Mouse (Mus musculus) liver, postnatal 0 days (tissue): Measurements from ENCODE around the gene Susd1. TPM values are rescaled to one million over a fixed set of nuclear protein-coding genes. Genes with fewer than 3 reads are reported as not detected.

Experiments
- ATAC-seq: fragments of 200-750 bp; cut with Nextera tagmentation; 2 replicates; pipeline ENCODE4 v1.8.0; 2017; ENCODE audit warnings: mild to moderate bottlenecking, moderate library complexity
- DNase-seq: peaks from one replicate; pipeline ENCODE4 v3.0.0-alpha.2; 2016
- H3K27ac ChIP-seq: fragments of 300-500 bp; sonication (generic); 2 replicates; pipeline ENCODE4 v1.5.1; 2014; ENCODE audit warnings: antibody characterized with exemption, moderate library complexity, mild to moderate bottlenecking, low read depth
- H3K27me3 ChIP-seq: fragments of 300-500 bp; sonication (generic); 2 replicates; pipeline ENCODE4 v1.6.1; 2014; ENCODE audit warnings: low read length, control low read depth, mixed read lengths; ENCODE audit not compliant: insufficient read depth
- H3K36me3 ChIP-seq: fragments of 300-500 bp; sonication (generic); replicated peaks from 2 replicates; pipeline ENCODE4 v1.6.1; 2014; ENCODE audit warnings: mild to moderate bottlenecking, control low read depth, low read length, moderate library complexity, mixed read lengths; ENCODE audit not compliant: insufficient read depth
- H3K4me1 ChIP-seq: fragments of 300-500 bp; sonication (generic); 2 replicates; pipeline ENCODE4 v1.6.1; 2014; ENCODE audit warnings: antibody characterized with exemption, mild to moderate bottlenecking, control low read depth; ENCODE audit not compliant: insufficient read depth
- H3K4me2 ChIP-seq: fragments of 300-500 bp; sonication (generic); 2 replicates; pipeline ENCODE4 v1.6.1; 2014; ENCODE audit warnings: low read depth, mild to moderate bottlenecking, low read length, moderate library complexity, mixed read lengths
- H3K4me3 ChIP-seq: fragments of 300-500 bp; sonication (generic); 2 replicates; pipeline ENCODE4 v1.5.1; 2014; ENCODE audit warnings: low read depth, low read length
- H3K9ac ChIP-seq: fragments of 300-500 bp; sonication (generic); replicated peaks from 2 replicates; pipeline ENCODE4 v1.6.1; 2014; ENCODE audit warnings: mild to moderate bottlenecking, moderate library complexity
- H3K9me3 ChIP-seq: fragments of 300-500 bp; sonication (generic); 2 replicates; pipeline ENCODE4 v1.6.1; 2016; ENCODE audit warnings: mild to moderate bottlenecking, control low read depth, low read length, mixed read lengths
- CTCF ChIP-seq: sonication (generic); IDR thresholded peaks from 2 replicates; pipeline ENCODE4 v1.5.1; 2016; ENCODE audit warnings: antibody characterized with exemption, low read depth
- EP300 ChIP-seq: IDR thresholded peaks from 2 replicates; pipeline ENCODE4 v1.6.1; 2016; ENCODE audit warnings: antibody characterized with exemption, low read depth, mild to moderate bottlenecking
- WGBS: fragments of 180-500 bp; shearing (Covaris S2); extraction: QIAGEN DNeasy Blood & Tissue Kit; methylation state at CpG from one replicate; pipeline ENCODE4 v1.1.7; 2014; ENCODE audit not compliant: insufficient replicate concordance; 5-methylcytosine and 5-hydroxymethylcytosine counted together
- polyA plus RNA-seq: library from polyadenylated mRNA; unstranded; fragments of >200 nt; fragmentation: Nextera tagmentation; extraction: Ambion mirVana; gene quantifications from 2 replicates; pipeline ENCODE4 v1.2.1, GENCODE M21; 2015

Susd1 gene
- polyA plus RNA-seq, 1 experiment from 2014 or later, result 7.2 TPM

GRCm38 (mm10) chr4:59321181-59322008 lies 117.0 kb downstream of the Susd1 start:
- H3K9ac ChIP-seq, result no peak overlapping the region
- H3K27ac ChIP-seq, result peak overlapping the region; percentile 16; the same call in 1 of the 2 replicates
- H3K4me1 ChIP-seq, result peaks cover 33% of the 10 kb centered on the region
- H3K9me3 ChIP-seq, result no peaks in the 10 kb centered on the region
- no peak overlapping the region for H3K4me3 ChIP-seq
- no peak for DNase-seq
- ATAC-seq, result no peak
- 89% methylated on average over 12 of the region's 12 CpGs for WGBS
- TF ChIP-seq EP300 (no peak), CTCF (no peak)
- H3K27me3 ChIP-seq, result no peaks in the 10 kb centered on the region
- no peak overlapping the region for H3K4me2 ChIP-seq
- H3K36me3 ChIP-seq, result 0 out of 2 replicates have a peak, but pooled peaks cover 3% of the 10 kb centered on the region

GRCm38 (mm10) chr4:59319136-59319941 lies 119.1 kb downstream of the Susd1 start:
- H3K36me3 ChIP-seq, result peaks cover 10% of the 10 kb centered on the region
- H3K4me1 ChIP-seq, result peaks cover 27% of the 10 kb centered on the region
- 53% methylated on average over 9 of the region's 9 CpGs for WGBS
- no peak for TF ChIP-seq EP300
- no peak for TF ChIP-seq CTCF
- no peaks in the 10 kb centered on the region for H3K27me3 ChIP-seq
- ATAC-seq (peak; percentile 14; the same call in 1 of the 2 replicates), DNase-seq (no peak)
- no peak overlapping the region for H3K9ac ChIP-seq
- no peak overlapping the region for H3K4me3 ChIP-seq
- H3K4me2 ChIP-seq, result no peak overlapping the region
- peak overlapping the region; percentile 88 for H3K27ac ChIP-seq
- no peaks in the 10 kb centered on the region for H3K9me3 ChIP-seq

GRCm38 (mm10) chr4:59318602-59319001 lies 119.8 kb downstream of the Susd1 start:
- WGBS, result 64% methylated on average over 6 of the region's 6 CpGs
- peak; percentile 82 for ATAC-seq
- H3K9me3 ChIP-seq, result no peaks in the 10 kb centered on the region

GRCm38 (mm10) chr4:59315553-59316405 lies 122.7 kb downstream of the Susd1 start:
- no peak for DNase-seq
- Histone ChIP-seq H3K27me3 (no peaks in the 10 kb centered on the region), H3K9ac (no peak overlapping the region), H3K4me3 (no peak overlapping the region), H3K27ac (no peak overlapping the region), H3K36me3 (peaks cover 12% of the 10 kb centered on the region), H3K4me2 (no peak overlapping the region), H3K9me3 (no peaks in the 10 kb centered on the region), H3K4me1 (peaks cover 14% of the 10 kb centered on the region)
- TF ChIP-seq CTCF, result no peak
- TF ChIP-seq EP300, result no peak
- WGBS, result 79% methylated on average over 15 of the region's 15 CpGs
- no peak for ATAC-seq

More at GRCm38 (mm10) chr4:59318602-59319001, 119.8 kb downstream of the Susd1 start:
- Histone ChIP-seq H3K36me3 (peaks cover 11% of the 10 kb centered on the region), H3K4me3 (no peak overlapping the region), H3K4me1 (peaks cover 22% of the 10 kb centered on the region), H3K4me2 (no peak overlapping the region), H3K27ac (peak overlapping the region; percentile 88), H3K27me3 (no peaks in the 10 kb centered on the region), H3K9ac (no peak overlapping the region)
- TF ChIP-seq EP300 (peak; percentile 34; the same call in 1 of the 2 replicates), CTCF (no peak)
- peak; percentile 37 for DNase-seq

GRCm38 (mm10) chr4:59314939-59315552 lies 123.4 kb downstream of the Susd1 start:
- Histone ChIP-seq H3K36me3 (peaks cover 12% of the 10 kb centered on the region), H3K9me3 (no peaks in the 10 kb centered on the region), H3K4me1 (peaks cover 12% of the 10 kb centered on the region), H3K27ac (no peak overlapping the region), H3K27me3 (no peaks in the 10 kb centered on the region), H3K4me3 (no peak overlapping the region), H3K4me2 (no peak overlapping the region), H3K9ac (no peak overlapping the region)
- WGBS, result 81% methylated on average over 3 of the region's 3 CpGs
- TF ChIP-seq CTCF (no peak), EP300 (no peak)
- DNase-seq (no peak), ATAC-seq (no peak)
